Mouse (Mus musculus) adrenal gland, postnatal 25 days (tissue): ENCODE results near the gene Tle4. TPM values are rescaled to one million over a fixed set of nuclear protein-coding genes. Genes with fewer than 3 reads are reported as not detected.
"Not testable (repeated sequence)": the region's sequence is repeated elsewhere in the genome, so short reads cannot be mapped to it uniquely, and the experiment has no call there.

ENCODE experiments used
- DNase-seq: peaks from one replicate; pipeline ENCODE4 v3.0.0; 2021; ENCODE audit warnings: mixed read lengths
- long read RNA-seq: library from polyadenylated mRNA; stranded (forward); transcript quantifications from one replicate; pipeline ENCODE4 v2.0.0, GENCODE M21; 2021
- total RNA-seq: library from RNA; stranded (reverse); gene quantifications from 2 replicates; pipeline ENCODE4 v1.2.3, GENCODE M21; 2021

The Tle4 gene
- 9.2 and 11.0 TPM in 2 replicates for total RNA-seq
- long read RNA-seq, partial matches to known transcripts: 2 of 2 reads
- long read RNA-seq, other reads (novel, unspliced or antisense): 0 of 2 reads

DNA sequence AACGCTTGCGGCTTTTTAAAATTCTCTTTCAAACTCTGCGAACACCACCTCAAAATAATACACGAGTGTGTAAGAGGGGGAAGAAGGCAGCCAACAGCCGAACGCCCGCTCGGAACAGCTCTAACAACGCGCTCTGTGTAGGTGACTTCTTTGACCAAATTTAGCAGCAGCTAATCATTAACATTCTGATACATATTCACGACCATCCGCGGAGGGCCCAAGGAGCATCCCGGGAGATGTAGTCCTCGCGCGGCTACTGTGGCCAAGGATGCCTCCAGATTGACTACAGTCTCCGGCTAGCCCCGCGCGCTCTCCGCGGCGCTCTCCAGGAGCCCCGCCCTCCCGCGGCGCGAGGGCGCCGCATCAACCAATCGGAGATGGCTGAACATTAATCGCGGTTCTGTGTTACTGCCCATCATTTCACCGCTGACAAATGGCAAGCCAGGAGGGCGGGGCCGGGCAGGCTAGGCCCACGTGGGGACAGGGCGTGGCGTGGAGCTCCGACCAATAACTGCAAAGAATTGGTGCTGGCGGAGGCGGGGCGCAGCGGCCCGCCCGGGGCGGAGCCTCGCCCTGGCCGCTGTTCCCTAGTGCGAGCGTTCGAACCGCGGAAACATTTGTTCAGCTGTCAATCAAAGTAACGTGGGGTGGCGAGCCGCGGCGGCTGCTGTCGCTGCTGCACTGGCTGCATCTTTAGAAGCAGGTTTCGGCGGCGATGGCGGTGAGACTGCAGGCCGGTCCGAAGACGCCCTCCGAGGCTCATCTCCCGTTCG is at the start of gene Tle4:
TSS of gene Tle4 (minus strand) at position 135 of the 773 bp plus-strand sequence.
- DNase-seq: peak; percentile 100

DNA sequence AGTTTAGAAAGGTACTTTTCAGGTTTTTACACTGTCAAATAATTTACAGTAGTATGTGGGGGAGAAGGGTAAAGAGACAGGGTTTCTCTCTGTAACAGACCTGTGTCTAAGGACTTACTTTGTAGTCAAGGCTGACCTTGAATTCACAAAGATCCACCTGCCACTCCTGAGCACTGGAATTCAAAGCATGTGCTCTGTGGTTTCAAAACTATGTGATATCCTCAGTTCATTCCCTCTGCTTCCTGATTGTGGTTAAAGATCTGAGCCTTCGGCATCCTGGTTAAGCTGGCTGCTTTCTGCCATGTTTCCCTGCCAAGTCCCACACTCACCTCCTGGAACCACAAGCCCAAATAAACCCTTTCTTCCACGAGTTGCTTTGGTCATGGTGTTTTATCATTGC is 47.8 kb upstream of the Tle4 start:
- no peak for DNase-seq

DNA sequence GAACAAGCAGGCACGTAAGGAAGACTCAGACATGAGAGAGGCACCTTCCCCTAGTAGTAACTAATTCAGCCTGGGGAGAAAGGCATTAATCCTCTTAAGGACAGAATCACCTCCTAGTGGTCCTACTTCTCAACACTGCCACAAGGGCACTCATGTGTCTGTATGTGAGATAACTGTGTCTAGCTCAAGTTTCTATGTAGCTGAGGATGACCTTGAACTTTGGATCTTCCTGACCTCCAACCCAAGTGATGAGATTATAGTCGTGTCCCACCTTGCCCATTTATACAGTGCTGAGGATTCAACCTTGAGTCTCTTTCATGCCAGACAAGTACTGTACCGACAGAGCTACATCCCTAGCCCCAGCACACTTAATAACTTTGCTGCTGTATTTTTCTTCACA is 46.9 kb upstream of the Tle4 start:
- no peak for DNase-seq

DNA sequence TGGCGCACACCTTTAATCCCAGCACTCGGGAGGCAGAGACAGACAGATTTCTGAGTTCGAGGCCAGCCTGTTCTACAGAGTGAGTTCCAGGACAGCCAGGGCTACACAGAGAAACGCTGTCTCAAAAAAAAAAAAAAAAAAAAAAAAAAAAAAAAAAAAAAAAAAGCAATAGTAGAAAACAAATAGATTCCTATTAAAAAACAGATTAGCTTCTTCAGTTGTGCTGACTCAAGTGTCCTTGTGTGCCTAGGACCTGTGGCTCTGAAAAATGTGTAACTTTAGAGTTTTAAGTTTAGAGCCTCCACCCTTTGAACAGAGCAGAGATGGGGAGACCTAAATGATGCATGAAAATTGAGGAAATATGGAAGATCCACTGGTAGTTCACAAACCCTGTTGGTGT is 45.2 kb upstream of the Tle4 start:
- not testable (repeated sequence) for DNase-seq

DNA sequence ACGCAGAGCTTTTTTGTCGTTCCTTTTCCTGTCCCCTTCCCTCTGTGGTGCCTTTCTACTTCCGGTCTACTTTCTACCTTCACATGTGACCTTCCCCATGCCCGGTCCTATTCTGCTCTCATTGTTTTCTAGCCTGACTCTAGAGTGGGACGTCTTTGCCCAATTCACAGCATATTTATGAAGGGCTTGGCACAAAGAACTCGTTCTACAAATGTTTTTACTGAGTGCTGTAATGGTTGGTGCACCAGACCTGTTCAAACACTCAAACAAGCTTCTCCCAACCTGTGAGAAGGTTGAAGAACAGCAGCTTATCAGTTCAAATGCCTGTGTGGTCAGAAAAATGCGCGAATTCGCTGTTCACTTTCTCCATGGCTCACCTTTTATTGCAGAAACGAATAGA is 44.8 kb upstream of the Tle4 start:
- DNase-seq: no peak

DNA sequence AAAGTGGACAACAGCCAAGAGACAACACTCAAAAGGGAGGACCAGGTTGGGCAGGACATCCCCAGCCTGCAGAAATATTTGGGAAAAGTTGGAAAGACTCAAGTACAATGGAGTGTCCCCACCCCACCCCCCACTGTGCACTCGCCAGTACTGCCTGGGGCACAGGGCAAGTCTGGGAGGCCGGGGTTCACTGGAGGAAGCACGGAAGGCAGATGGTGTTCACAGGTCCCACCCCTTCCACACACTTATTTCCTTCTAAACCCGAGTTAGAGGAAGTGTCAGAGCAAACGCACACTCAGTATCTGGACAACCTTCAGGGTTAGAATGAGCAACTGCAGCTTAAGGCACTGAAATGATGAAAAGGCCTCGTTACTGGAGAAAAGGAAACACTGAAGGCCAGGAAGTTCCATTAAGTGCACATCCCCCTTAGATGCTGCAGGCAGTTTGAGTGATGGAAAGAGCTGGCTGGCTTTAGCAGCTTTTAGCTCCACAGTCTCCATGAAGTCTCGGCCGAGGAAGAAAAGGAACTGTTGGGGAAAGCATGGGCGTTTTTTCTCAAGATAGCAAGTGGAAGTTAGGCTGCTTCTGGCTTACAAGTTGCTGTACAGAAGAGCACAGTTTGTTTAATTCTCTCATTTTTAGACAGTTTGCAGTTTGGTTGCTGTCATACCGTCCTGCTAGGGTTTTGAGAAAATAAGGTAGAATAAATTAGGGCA is 37.5 kb upstream of the Tle4 start:
- DNase-seq: no peak

- DNase-seq: no peak
Measured at GRCm38 (mm10) chr19:14623355-14623754, 25.5 kb upstream of the Tle4 start.

- no peak for DNase-seq
Measured at GRCm38 (mm10) chr19:14620534-14620933, 22.7 kb upstream of the Tle4 start.

GRCm38 (mm10) chr19:14619814-14620213 is 22.0 kb upstream of the Tle4 start:
- no peak for DNase-seq

- DNase-seq: no peak
Measured at GRCm38 (mm10) chr19:14614816-14615215, 17.0 kb upstream of the Tle4 start.

DNA sequence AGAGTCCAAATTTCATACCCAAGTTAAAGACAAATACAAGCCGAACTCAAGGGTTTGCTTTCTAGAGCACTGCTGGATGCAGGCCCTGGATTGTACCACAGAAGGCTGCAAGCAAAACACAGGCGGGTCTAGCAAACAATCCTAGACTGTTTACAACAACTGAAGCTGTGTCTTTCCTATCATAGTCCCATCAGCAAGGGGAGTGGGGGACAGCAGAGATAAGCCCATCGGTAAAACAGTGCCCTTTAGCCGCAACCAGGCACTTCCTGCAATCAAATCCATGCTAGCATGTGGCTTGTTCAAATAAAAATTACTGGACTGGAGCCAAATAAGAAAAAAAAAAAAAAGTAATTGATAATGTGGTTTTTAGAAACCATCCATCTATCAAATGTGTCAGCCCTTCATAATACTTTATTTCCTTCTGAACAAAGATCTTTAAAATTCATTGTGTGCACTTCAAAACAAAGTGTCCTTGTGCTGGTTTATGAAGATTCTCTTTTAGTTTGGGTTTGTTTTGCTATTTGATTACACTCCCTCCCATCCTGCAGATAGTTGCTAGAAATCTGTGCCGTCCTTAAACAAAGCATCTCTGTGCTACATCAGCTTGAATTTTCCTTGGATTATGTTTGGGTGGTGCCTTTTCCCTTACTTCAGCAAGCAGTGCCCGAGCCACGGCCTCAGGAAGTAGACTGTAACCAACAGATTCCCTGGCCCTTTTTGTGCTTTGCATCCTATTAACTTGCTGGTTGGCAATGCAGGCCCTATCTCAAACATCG is 12.9 kb upstream of the Tle4 start:
- DNase-seq: no peak

DNA sequence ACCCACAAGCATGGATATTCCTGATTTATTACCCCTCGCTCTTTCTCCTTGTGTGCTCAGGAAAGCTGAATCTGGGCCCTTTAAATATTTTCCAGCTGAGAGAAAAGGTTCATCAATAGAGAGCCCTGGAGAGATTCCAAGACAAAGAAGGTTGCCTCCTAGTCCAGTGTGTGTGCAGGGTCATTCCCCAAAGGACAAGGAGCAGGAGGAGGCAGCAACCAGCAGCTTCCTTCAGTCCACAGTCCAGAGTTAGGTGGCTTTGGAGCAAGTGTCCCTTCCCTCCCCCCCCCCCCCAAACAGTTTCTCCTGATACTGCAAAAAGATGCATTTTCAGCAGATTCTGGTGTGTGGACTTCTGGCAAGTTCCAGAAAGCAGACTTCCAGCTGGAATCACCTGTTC is 3.0 kb upstream of the Tle4 start:
- DNase-seq: no peak

GRCm38 (mm10) chr19:14600354-14600753 is 2.5 kb upstream of the Tle4 start:
- no peak for DNase-seq

GRCm38 (mm10) chr19:14599851-14600251 is 2.0 kb upstream of the Tle4 start:
- no peak for DNase-seq

DNA sequence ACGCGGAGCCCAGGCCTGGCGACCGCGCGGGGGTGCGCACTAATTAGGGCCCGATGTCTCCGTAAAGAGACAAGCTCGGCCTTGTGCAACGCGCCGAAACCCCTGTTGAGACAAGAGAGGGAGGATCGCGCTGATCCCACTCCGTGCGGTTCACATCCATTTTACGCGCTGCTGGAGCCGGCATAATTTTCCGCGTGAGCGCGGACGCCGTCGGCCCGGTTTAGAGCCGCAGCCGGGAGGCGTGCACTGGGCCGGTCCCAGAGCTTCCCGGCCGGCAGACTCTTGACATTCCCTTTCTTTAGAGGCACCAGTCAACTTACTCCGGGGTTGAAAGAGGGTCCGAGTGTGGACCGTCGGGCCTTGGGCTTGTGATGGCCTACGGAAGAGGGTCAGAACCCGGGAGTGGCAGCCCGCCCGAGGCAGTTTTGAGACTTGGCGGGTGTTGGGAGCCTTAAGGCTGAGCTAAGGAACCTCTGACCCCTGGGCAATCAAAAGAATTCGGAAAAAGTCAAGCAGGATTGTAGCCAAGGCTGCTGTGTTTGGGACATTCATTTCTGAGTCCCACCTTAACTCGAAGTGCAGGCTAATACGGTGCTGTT is 938 bp upstream of the Tle4 start:
- DNase-seq: no peak

DNA sequence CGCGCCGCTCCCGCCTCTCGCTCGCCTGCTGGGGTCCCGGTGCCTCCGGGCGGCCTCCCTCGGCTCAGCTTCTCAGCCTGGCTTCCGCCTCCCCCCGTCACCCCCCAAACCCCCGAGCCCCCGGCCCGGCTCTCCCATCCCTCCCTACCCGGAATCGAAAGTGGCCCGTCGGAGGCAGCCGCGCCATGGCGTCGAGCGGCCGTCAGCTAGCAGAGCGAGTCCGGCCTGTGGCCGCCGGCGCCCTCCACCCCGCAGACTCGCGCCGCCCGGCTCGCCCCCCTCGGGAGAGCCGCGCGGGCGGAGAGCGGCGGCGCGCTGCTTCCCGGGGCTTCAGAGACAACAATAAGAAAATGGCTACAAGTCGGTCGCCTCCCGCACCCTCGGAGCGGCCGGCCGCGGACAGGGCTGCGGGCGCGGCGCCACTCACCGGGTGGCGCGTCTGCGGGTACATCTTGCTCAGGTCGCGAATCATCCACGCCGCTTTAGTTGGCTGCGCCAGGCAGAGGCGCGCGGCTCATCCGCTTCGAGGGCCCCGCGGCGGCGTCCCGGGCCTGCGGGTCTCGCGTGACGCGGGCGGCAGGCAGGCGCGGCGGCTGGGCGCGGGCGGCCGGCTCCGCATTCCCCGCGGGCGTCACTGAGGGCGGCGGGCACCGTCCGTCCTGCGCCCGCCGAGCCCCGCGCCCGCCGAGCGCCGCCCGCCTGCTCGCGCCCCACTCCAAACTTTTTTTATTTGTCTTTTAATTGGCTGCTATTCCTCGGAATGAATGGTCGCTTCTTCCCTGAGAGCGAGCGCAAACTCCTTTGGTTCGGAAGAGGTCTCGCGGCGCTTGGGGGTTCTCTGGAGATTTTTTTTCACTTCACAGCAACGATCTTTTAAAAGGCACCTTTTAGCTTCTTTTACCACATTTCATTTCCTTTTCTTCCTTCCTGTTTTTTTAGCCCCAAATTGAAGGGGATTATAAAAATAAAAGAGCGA is 622 bp downstream of the Tle4 start:
- peak; percentile 56 for DNase-seq

- no peak for DNase-seq
Measured at GRCm38 (mm10) chr19:14596358-14596940, 1.4 kb downstream of the Tle4 start.

DNA sequence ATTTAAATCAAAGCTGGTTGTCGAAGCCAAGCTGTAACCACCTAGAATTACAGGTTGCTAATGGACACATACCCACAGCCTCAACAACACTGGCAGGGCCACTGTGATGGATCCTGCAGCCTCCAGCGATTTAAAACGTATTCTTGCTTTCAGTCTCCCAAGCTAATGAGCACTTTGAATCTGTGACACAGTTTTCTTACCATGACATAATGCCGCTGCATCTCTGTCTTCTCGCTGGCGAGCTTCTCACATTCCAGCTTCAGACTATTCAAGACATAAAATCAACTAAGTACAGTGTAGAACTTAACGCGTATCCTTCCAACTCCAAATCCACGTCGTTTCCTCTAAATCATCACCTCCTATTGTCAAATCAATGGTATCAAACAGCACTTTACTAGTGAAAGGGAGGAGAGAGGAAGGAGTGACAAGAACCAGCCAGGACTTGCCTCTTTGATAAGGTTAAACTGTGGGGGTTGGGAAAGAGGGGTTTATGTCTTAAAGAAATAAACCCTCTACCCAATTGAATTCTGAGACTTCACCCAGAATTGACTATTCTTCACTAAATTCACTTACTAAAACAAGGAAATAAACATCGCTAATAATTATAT is 2.4 kb downstream of the Tle4 start:
- DNase-seq: no peak

GRCm38 (mm10) chr19:14594537-14594936 is 3.3 kb downstream of the Tle4 start:
- no peak for DNase-seq

DNA sequence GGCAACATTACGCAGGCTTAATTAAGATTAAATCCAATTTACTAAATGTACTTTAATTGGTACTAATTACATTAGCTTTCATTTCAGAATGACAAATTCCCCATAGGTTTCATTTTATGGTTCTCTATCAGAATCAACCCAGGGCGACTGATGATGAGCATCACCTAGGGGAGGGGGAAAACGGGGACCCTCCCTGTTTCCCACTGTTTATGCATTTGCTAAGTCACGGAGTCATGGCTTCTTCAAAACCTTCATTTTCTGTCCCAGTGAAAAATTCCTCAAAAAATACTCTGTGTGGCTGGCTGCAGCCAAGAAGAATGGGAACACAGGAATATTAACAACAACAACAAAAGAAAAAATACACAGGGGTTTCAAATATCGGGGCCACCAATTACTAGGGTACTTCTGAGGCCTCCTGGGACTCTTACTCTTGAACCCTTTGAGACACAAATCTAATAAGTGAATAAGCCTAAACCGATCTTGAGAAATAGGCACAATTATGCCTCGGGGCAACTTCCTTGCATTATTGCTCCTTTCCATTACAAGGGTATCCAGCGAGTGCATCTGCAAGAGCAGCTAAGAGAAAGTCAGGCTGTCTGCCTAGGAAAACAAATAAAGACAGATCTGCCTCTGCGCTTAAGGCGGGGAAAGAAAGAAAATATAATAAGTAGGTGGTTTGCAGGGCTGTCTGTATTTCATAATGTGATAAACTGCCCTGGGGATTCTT is 5.9 kb downstream of the Tle4 start:
- no peak for DNase-seq
